Mouse (Mus musculus) gastrocnemius, postnatal 10 days (tissue): Measurements from ENCODE around the gene Car15. TPM values are rescaled to one million over a fixed set of nuclear protein-coding genes. Genes with fewer than 3 reads are reported as not detected.

Source experiments
- DNase-seq: peaks from one replicate; pipeline ENCODE4 v3.0.0; 2021; ENCODE audit warnings: mixed read lengths
- long read RNA-seq, 2 experiments: library from polyadenylated mRNA; stranded (forward); transcript quantifications; one replicate each; pipeline ENCODE4 v2.0.0; 2021
- total RNA-seq, 2 experiments: library from RNA; stranded (reverse); gene quantifications; 2 replicates each; pipeline ENCODE4 v1.2.3; 2021

Gene Car15
- total RNA-seq = 1 to 10 TPM; 1.0 to 2.1 TPM
- long read RNA-seq, experiment 1 = 0 reads
- long read RNA-seq, experiment 2, partial matches to known transcripts = 0 of 1 reads
- long read RNA-seq, experiment 2, other reads (novel, unspliced or antisense) = 1 of 1 reads

DNA sequence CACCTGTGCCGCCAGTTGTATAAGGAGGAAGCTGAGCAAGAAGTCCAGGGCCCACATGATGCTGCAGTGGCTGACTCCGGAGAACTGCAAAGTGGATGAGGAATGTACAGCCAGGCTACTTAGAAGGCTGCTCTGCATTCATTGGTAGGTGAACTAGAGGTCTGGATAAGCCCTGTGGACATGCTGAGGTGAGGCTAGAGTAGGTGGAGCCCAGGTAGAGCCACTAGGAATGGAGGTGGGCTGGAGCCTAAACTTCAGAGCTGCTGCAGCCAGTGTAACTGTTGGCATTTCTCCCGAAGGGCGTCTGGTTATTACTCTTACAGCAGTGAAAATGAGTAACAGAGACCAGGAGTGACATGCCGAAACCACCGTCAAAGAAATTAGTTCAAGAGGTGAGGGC, at the start of gene Car15:
Gene Car15 (minus strand): TSS at position 314 of the 400 bp plus-strand sequence.
- no peak for DNase-seq

GRCm38 (mm10) chr16:17884116-17884515, 46.0 kb upstream of the Car15 start:
- no peak for DNase-seq

DNA sequence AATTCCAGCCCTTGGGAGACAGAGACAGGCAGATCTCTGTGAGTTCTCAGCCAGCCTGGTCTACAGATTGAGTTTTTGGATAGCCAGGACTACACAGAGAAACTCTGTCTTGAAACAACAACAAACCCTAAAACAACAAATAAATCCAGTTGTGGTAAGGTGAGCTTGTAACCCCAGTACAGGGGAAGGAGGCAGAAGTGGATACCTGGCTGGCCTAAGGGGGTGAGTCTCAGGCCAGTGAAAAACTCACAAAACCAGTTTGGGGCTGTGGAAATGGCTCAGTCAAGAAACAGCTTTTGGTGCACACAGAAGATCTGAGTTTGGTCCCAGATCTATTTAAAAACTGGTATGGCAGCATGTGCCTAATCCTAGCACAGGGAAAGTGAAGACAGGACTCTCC, 44.0 kb upstream of the Car15 start:
- no peak for DNase-seq

DNA sequence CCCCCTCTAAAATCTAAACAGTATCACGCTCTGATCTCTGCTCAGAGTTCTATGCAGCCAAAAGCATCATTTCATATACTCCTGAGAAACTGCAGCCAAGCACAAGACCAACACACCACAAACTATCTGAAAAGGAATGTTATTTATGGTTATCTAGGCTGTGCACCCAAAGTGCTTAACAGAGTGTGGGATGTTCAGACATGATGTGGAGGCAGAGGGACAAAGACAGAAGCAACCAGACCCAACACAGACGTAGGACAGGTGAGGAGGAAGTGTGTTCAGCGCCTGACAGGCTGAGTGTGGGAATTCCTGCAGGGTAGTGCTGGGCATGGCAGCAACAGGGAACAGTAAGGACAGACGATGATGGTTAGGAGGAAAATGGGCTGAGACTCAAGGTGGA, 41.4 kb upstream of the Car15 start:
- DNase-seq = no peak

DNA sequence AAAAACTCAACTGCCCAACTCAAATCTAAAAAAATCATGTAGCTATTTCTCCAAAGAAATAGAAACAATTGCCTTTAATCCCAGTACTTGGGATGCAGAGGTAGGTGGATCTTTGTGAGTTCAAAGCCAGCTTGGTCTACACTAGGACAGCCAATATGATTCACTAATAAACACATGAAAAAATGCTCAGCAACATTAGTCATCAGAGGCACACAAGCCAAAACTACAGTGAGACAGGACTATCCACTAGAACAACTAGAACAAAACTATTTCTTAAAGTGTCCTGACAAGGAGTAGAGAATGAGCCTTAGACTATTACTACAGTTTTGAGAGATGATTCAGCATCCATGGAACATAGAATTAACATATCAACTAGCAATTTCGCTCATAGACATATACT, 37.9 kb upstream of the Car15 start:
- no peak for DNase-seq

GRCm38 (mm10) chr16:17875174-17875573, 37.0 kb upstream of the Car15 start:
- DNase-seq = no peak

- DNase-seq = no peak
Measured at GRCm38 (mm10) chr16:17872995-17873394, 34.8 kb upstream of the Car15 start.

DNA sequence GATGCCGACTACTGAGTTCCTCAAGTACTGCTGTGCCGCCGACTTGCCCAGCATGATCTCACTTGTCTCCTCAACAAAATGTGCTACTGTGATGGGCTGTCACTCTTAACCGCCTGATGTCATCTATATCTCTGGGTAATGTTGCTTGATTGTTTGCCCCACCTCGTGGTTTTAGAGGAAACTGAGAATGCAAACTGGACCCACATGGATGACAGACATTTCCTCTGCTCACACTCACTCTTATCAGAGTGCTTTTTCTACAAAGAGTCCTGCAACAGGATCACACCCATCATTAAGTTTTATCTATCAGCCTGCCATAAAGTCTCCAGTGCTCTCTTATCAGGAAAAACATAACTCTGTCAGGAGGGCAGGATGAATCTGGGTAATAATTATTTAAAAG, 33.1 kb upstream of the Car15 start:
- no peak for DNase-seq

GRCm38 (mm10) chr16:17865770-17866169, 27.6 kb upstream of the Car15 start:
- DNase-seq = no peak

DNA sequence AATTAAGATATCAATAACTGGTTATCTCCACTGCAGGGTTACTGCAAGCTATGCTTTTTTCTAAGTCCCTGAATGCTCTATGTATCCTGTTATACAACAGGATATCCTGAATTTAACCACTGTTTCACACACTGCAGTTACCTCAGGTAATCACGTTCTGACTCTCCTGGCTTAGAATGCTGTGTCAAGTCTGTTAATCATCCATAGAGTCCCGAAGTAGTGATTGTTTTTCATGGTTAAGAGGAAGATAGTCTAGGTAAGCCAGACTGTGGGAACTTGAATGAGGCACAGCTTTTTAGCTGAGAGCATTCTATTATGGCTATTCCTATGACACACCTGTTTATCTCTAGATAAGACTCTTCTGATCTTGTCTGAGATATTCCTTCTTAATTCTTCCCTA, 27.1 kb upstream of the Car15 start:
- DNase-seq = no peak

DNA sequence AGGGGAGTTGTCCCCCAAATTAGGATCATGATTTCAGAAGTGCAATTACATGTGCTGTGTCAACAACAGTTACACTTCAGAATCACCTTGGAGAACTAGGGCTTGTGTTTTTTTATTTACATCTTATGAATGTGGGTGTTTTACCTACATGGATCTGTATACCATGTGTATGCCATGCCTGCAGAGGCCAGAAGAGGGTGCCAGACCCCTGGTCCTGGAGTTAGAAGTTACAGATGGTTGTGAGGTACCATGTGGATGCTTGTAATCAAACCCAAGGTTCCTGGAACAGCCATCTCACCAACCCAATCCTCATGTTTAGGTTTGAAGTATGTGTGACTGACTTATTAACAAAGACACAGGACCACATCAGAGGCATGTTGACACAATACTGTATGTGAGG, 20.4 kb upstream of the Car15 start:
- DNase-seq = no peak

DNA sequence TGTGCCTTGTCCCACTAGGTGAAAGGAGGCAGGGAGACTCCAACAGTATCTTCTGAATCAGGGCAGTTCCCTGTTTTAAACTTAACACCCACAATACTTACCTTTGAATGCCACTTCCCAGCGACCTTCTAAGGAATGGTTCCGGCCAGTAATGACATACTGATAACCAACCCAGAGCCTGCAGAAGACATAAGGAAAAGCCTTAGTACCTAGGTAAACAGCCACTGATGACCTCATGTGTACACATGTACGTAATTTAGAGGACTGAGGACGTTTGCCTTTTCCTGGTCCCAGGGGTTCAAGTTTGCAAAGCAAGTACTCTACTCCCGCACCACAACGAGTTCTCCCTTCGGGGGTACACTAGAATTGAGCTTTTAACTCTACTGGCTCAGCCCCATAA, 19.0 kb upstream of the Car15 start:
- no peak for DNase-seq

DNA sequence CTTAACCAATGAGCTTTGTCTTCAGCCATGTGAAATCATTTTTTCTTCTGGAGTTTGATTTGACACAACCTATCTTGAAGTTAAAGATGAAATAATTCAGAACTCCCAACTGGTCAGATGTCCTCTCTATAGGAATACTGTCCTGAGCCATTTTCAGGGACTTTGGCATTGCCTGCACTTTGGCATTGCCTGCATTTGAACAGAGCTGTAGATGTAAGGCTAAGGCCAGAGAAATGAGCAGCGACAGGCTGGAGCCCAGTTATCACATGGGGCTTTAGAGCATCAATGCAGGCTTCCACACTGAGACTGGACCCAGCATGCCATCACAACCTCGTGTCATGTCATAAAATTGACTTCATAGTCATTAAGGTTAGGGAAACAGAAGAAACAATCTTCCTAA, 15.1 kb upstream of the Car15 start:
- DNase-seq = no peak

- no peak for DNase-seq
Measured at GRCm38 (mm10) chr16:17851860-17852259, 13.7 kb upstream of the Car15 start.

GRCm38 (mm10) chr16:17851331-17851730, 13.2 kb upstream of the Car15 start:
- DNase-seq = no peak

- DNase-seq = no peak
Measured at GRCm38 (mm10) chr16:17849486-17849885, 11.3 kb upstream of the Car15 start.

DNA sequence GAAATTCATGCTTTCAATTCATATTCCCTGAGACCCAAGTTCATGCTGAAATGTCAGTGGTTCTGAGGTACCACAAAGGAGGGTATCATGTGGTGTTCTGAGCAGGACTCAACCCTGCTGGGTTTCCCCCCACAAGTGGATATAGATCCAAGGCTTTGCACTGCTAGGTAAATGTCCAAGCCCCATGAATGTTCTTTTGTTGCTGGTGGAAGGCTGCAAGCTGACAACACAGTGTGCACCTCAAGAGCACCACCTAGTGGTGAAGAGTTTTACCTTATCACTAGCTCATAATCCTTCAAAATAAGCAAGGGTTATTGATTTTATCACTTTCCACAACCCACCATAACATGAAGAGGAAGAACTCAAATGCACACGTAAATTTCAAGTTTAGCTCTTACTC, 10.8 kb upstream of the Car15 start:
- DNase-seq = no peak

DNA sequence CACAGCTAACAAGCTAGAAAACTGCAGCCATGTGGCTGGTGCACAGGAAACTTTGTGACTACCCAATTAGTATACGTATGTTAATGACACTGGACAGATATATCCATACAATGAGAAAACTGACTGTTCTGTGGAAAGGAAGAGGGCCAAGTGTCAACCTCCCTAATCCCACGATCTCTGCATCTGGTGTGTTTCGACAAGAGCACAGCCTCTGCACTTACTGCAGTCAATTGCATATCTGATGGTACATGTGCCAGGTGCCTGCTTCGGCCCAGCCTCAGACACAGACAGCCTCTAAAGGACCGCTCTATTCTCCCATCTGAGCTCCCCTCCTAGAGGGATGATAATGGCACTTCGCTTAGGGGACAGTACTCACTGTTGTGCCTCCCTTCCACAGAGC, 10.3 kb upstream of the Car15 start:
- no peak for DNase-seq

GRCm38 (mm10) chr16:17843701-17844365, 5.7 kb upstream of the Car15 start:
- DNase-seq = no peak

DNA sequence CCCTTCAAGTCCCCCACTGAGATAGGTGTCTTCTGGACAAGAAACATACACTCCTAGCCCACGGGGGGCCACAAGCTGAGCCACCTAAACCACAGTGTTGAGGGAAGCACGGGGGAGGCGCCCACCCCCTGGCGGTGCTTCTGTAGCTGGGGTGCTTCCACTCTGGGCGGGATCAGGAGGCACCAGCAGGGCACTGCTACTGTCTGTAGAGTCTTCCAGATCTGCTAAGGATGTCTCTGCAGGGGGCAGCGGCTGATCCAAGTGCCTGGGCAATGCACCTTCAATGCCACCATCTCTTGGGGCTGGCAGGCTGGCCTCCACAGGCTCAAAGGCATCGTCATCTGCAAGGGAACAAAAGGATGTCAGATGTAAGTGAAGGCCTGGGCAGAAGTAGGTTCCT, 4.3 kb upstream of the Car15 start:
- no peak for DNase-seq

DNA sequence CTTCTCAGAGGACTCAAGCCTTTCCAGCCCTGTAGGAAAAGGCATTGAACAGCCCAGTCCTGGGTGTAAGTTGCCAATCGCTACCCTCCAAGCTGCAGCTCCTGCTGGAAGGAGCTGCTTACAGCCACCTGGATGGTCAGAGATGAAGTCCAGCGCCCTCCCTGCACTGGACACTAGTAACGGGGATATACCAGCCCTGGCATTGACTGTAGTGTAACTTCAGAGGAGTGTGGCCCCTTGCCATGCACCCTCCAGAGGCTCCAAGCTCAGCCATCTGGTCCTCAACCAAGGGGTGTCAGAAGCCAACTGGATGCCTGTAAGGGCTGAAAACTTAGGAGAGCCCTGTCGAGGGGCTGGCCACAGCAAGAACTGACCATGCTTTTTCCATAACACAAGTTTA, 1.8 kb upstream of the Car15 start:
- DNase-seq = peak; percentile 55

DNA sequence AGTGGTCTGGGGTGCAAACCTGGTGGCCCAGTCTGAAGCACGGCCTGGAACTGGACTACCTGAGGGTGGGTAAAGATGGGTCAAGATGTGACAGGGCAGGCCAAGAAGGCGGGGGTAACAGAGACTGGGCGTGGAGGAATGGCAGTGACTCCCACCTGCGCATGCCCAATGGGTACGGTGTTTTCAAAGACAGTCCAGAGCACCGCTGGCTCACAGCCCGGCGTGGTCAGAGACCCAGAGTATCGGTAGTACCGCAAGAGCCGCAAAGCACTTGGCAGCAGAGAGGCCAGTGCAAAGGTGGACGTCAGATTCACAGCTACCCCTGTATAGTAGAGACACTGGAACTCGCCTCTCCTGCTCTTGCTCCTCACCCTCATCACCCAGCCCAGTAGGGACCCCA, 2.7 kb downstream of the Car15 start:
- no peak for DNase-seq

DNA sequence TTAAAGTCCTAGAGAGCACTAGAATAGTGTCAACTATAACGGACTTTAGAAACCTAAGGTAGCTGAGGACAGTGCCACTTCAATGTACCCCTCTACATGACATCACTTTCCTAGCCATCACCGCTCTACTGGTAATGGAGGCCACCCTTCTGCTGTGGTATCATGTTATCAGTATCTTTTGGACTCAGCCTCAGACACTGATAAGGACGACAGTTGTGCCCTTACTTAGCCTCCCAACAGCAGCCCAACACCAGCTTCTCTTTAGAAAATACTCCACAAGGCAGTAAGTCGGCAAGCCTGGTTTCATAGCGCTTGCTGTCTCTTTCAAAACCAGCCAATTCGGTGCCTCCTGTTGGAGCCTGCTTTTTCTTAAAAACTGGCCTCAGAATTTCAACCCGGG, 3.6 kb downstream of the Car15 start:
- DNase-seq = no peak

GRCm38 (mm10) chr16:17833681-17834399, 4.3 kb downstream of the Car15 start:
- no peak for DNase-seq
